Mouse (Mus musculus) erythroblast, adult 5-6 weeks (primary cell): ENCODE measurements at regions not wholly inside any gene's neighbourhood (a gene's known extent, or its start where the extent isn't known, plus 50 kb on each side); places are given as distances from the start of the nearest gene placed in this dataset.

Source experiments
- ATAC-seq: replicated peaks from 2 replicates; pipeline ENCODE4 v1.8.0; 2016; ENCODE audit warnings: moderate number of reproducible peaks, mild to moderate bottlenecking, moderate TSS enrichment, inconsistent platforms; ENCODE audit not compliant: poor library complexity, low FRiP score, severe bottlenecking

DNA sequence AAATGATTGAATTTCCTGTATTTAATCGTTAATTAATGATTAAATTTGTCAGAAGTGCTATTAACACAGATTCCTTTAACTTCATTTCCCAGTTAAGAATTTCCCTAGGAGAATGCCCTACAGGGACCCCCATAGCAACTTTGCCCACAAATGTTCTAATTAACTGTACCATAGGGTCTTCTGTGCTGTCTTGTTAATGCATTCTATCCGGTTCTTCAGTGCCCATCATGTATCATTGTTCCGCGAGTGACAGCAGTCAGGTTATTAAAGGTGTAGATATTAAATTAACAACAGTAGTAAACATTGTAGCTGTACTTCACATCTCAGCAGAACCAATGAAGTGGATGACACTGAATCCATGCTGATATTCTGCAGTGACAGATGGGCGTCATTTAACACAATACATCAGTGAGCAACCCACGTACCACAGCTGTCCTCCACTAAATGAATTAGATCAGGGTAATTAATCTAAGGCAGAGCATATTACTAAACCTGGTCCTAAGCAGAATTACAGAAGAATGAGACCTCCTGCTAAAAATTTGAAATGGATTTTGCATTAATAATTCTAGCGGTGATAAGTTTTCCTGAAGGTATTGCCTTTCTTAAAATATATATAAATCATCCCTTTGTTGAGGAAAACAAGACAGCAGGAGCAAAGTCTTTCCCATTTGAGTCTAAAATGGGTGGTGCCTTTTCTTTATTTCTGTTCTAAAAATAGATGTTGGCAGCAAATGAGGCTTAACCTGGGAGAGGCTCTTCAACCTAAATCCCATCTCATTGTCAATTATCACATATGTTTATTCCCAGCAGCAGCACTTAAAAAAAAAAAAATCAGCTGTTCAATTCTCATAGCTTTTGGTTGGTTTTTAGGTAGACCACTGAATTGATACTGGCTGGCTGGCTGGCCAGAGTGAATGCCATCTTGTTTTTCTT is 872.3 kb downstream of the Nxph1 start:
- ATAC-seq = no peak

DNA sequence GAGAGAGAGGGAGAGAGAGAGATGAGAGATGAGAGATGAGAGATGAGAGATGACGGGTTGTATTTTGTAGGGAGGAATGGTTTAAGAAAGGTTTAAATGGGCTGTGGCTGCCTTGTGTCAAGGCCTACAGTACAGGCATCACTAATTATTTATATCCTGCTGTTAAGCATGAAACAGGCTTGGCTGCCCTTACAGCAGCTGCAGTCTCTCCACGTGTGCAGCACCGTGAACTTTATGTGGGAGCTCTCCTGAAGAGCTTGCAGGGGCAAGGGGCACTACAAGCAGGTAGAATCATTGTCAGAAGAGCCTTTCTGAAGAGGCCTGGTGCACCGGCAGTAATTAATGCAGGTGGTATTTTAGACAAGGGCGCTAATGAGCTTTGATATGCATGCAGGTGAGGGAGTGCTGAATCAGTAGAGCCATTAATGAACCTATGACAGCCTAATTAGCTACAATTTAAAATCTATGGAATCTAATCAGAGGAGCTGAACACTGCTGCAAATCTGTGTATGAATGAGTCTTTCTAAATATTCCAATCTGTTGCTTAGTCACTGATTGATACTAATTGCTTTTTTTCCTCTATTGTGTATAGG is 886.7 kb downstream of the Nxph1 start:
- ATAC-seq = no peak

GRCm38 (mm10) chr6:9842391-9842790 is 894.2 kb downstream of the Nxph1 start:
- ATAC-seq = no peak

DNA sequence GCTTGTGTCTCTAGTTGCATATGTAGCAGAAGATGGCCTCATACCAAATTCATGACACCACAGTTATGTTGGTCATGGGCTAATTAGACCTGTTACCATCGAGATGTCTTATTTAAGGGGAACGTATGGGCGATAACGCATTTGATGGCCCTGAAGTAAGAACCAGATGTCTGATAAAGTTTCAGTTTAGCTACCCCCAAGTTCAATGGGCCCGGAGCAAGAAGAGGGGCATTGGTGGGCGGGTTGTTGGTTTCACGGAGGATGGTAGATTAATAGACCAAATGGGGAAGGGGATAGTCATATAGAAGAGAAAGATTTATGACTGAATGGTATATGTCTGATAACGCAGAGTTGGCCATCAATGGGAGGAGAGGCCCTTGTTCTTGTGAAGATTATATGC is 941.6 kb downstream of the Nxph1 start:
- peak; percentile 100 for ATAC-seq
